Mouse (Mus musculus) mesoderm, embryonic 11.5 days (tissue): Measurements from ENCODE around the gene Bcl7c.
"Not testable (repeated sequence)": the region's sequence is repeated elsewhere in the genome, so short reads cannot be mapped to it uniquely, and the experiment has no call there.

Source experiments
- DNase-seq: peaks from one replicate; pipeline ENCODE4 v3.0.0-alpha.2; 2012; ENCODE audit warnings: low read depth, low spot score

Gene Bcl7c

GRCm38 (mm10) chr7:127716992-127717391 lies 8.3 kb upstream of the Bcl7c start:
- peak; percentile 68 for DNase-seq

DNA sequence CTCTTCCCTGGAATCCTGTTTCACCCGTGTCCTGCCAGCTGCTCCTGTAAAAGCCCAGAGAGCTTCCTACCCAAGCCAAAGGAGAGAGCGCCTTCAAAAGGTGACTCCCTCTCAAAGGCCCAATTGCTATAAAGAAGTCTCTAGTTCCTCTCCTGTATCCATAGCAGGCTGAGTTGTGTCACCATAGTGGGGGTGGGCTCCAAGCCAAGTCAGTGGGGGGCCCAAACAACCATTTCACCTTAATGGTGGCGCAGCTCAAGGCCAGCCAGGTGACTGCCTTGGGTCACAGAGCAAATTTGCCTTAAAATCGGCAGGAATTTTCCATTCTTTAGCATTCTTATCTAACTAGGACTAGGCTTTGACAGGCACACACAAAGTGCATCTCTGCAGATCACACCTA lies 6.1 kb upstream of the Bcl7c start:
- DNase-seq, result no peak

DNA sequence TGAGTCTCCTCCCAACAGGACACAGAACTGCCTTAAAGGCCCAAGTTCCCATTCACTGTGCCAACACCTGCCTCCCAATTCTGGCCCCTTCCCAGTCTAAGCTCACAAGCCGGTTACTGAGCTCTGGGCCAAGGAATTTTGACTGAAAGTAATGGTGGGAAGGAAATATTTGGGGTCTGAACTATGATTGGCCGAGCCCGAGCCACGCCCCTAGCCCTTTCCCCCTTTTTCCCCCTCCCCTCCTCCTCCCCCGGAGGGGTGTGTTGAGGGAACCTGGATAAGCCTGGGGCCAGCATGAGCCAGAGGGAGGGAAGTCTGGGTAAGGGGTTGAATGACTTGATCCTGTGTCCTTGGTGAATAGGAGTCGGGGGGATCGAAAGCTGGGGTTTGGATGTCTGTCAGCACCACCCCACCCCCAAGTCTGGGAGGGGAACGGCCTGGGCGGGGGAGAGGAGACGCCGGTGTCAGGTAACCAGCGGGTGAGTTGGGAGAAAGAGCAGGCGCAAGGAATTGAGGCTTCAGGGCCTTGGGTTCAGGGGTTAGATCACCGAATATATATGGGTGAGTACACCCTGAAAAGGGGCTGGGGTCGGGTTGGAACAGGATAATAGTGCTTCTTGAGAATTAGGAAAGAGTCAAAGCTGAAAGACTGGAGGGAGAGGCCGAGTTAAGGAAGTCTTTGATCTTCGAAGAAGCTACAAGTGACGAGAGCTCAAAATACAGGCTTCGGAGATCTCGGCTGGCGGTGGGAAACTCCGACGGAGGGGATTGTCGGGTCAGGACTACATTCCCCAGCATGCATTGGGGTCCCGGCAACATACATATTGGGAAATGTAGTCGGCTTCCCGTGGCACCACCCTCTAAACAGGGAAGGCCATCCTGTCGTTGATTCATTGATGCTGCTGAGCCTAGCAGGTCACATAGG lies 4.0 kb upstream of the Bcl7c start, which contains the start of gene Ctf1:
TSS of gene Ctf1 (plus strand) at position 276 of the 925 bp plus-strand sequence.
- DNase-seq, result peak; percentile 84

- no peak for DNase-seq
Measured at GRCm38 (mm10) chr7:127711456-127711855, 2.7 kb upstream of the Bcl7c start.

DNA sequence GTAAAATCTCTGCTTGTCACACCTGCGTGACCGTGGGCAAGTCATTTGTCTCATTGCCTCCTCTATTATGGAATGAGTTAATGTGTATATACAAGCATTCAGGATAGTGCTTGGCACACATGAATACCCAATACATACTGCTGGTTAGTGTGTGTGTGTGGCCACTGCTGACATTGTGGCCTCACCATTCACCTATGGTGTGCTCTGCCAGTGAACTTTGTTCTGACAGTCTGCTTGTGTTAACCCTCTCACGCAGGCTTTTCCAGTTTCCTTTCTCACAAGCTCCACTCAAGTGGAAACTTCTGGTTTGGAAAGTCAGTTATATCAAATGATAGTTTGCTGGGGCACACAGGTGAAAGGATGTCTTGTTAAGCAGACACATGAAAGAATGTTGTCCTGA lies 2.3 kb upstream of the Bcl7c start:
- no peak for DNase-seq

GRCm38 (mm10) chr7:127709261-127709979 lies 687 bp upstream of the Bcl7c start:
- DNase-seq, result no peak

DNA sequence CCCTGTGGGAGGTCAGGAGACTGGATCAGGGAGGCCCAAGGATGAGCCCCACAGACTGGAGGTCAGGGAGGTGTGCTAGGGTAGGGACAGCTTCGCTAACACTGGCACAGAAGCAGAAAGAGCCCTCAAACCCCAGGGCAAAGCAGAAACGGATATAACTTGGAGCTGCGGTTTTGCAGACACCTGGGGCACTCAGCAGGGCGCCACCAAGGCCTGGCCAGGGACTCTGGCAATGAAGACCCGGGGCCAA lies 851 bp downstream of the Bcl7c start:
- no peak for DNase-seq

- DNase-seq, result no peak
Measured at GRCm38 (mm10) chr7:127707045-127707956, 1.4 kb downstream of the Bcl7c start.

DNA sequence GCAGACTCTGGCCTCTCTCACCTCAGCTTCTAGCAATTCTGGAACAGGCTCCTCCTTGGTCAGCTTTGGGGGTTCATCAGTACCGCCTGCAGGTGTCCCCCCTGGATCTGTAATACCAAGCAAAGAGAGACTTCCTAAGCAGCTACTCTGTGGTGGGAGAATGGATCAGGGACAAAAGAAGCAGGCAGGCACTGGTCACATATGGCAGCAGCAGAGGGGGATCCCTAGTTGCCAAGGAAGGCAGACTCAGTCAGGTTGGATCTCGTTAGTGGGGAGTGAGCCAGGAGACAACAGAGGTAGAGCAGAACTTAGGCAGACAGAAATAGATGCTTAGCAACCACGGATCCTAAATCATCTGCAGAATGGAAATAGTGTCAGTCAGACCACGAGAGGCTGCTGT lies 3.0 kb downstream of the Bcl7c start:
- DNase-seq, result no peak

GRCm38 (mm10) chr7:127704598-127704997 lies 4.1 kb downstream of the Bcl7c start:
- DNase-seq, result no peak

DNA sequence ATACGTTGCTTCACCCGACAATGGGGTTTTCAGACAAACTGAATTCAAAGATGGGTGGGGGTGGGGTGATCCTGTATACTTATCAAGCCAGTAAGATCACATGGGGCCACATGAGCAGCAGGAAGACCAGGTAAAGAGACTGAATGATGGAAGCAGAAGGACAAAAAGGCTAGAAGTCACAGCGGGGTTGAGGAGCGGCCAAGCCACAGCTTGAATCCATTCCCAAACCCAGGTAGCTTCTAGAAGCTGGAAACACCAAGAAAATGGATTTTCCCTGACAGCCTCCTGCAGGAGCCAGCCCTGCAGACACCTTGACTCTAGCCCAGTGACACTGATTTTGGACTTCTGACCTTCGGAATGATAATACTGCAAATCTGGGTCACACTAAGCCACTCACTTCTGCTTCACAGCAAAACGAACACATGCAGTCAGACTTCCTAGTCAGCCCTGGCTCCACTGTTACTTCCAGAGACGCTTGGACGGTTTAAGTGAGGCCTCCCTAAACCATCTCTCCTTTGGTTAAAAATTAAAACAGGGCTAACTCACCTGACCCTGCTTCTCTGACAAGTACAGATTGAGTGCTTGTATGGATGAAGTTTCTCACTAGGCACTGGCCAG lies 5.1 kb downstream of the Bcl7c start:
- no peak for DNase-seq

DNA sequence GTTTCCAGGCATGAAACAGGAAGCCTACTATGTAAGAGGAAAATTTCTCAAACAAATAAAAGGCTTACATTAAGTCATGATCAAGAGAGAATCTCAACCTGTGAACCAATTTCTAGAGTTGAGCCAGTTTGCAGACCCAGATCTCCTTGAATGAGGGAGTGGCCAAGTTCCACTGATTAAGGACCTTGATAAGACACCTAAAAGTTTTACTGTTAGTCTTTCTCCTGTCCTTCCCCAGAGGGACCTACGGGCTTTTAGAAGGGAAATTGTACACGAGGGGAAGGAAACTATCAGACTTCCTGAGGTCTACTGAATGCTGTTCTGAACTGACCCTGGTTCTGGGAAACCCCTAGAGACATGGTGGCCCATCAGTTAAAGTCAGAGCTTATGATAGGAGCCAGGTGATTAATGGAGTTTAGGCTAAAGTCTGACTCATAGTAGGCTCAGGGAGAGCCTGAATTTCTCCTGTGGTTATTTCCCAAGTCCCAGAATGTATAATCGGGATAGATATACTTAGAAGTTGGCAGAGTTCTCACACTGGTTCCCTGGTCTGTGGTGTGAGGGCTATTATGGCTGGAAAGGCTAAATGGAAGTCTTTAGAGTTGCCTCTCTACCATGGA lies 7.9 kb downstream of the Bcl7c start:
- DNase-seq, result no peak

DNA sequence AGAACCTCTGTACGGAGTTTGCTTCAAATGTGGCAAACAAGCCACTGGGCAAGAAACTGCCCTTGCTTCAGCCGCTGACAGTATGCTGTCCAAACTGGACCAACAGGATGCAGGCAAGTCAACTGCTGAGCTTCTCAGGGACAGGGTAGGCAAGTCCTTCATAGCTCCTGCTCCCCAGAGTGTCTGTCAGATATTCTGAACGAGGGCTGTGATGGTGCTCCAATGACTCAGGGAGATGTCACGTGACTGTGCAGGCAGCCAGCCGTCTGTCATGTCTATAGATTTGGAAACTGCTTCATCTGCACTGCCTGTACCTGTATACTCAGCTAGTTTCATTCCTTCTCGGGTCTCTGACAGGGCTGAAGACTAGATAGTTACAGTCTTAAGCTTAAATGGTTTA lies 9.7 kb downstream of the Bcl7c start:
- DNase-seq, result no peak

DNA sequence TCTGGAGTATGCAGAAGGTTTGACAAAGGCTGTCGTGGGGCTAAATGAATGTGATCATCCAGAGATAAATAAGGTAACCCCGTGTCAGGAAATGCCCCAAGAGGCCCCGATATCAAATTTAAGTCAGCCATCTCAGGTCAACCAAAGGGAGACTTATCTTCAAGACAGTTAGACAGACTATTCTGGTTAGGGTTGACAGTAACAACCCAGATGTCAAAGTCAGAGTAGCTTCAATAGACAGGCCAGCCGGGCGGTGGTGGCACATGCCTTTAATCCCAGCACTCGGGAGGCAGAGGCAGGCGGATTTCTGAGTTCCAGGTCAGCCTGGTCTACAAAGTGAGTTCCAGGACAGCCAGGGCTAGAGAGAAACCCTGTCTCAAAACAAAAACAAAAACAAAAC lies 15.0 kb downstream of the Bcl7c start:
- not testable (repeated sequence) for DNase-seq

DNA sequence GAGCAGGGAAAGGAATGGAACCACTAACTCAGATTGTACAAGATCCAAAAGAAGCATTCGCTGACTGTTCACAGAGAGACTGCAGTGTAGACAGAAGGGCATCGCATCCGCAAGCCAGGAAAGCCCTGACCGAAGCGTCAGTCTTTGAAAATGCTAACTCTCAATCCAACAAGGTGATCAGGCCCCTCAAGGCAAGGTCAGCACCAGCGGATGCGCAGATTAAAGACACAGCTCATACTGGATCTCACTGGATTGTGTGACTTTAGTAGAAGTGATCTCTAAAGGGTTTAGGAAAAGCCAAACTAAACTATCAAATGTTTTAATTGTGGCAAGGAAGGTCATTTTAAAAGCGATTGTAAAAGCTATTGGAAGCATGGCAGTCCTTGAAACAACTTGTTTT lies 15.4 kb downstream of the Bcl7c start:
- no peak for DNase-seq

DNA sequence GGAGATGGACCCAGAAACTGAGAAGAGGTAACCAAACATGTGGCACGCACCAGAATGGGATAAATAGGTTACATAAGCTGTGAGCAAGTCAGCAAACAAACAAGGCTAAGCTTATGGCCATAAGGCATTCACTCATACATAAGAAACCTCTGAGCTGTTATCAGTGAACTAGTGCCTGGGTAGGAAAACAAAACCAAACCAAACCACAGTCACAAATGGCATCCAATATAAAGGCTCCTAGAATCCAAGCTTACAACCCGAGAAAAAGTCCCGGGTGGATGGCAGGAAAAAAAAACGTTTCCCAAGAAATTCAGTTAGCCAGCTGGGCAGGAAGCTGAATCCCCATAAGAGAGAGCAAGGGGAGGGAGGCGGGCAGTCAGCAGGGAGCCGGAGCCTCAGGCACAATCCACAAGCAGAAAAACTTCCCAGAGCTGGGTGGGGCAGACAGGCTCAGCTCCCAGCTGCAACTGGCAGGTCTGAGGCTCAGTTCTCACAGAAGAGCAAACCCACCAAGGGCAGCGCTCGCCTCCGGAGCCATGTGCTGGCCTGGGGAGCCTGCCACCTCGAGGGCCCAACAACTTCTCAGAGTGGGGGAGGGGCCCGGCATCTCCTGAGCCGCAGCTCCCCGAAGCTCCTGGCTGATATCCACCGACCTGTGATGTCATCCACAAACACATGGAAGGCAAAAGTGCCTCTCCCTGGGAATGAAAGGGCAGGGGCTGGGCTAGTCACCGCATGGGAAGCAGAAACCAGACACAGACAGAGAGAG lies 17.3 kb downstream of the Bcl7c start:
- DNase-seq, result peak; percentile 70

DNA sequence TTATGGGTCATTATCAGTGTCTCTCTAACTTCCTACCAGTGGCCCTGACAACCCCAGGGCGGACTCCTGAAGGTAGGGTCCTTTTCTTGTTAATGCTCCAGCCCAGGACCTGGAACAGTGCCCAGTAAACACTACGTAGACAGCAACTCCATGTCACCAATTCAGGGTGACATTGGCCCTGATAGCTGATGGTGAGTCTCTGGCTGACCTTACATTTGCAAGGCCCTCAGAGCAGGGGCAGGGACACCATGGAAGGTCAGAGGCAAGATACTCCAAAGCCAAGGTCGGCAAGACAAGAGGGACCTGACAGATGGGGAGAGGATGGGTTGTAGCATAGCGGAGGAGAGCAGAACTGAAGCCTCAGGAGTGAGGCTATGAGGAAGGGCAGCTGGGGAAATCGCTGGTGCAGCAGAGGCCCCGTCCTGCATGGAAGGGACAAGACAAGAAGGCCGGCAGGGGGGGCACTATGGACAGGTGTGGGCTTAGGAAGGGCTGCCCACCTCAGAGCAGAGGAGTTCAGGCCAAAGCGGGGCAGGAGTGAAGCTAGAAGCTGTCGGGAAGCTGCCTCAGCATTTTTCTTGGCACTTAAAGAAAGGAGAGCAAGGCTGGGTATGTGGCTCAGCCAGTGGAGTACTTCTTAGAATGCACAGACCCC lies 19.0 kb downstream of the Bcl7c start:
- DNase-seq, result no peak

- no peak for DNase-seq
Measured at GRCm38 (mm10) chr7:127688935-127689334, 19.8 kb downstream of the Bcl7c start.

- no peak for DNase-seq
Measured at GRCm38 (mm10) chr7:127686740-127687449, 21.8 kb downstream of the Bcl7c start.
